Mouse (Mus musculus) forebrain, embryonic 16.5 days (tissue): ENCODE data around the gene Lrp8. TPM values are rescaled to one million over a fixed set of nuclear protein-coding genes. Genes with fewer than 3 reads are reported as not detected.

Experiments used
- ATAC-seq: fragments of 200-750 bp; cut with Nextera tagmentation; 2 replicates; pipeline ENCODE4 v1.8.0; 2017; ENCODE audit warnings: mild to moderate bottlenecking, moderate library complexity
- H3K27ac ChIP-seq: fragments of 300-500 bp; sonication (generic); 2 replicates; pipeline ENCODE4 v1.5.1; 2014; ENCODE audit warnings: low read length, control low read depth
- H3K27me3 ChIP-seq: fragments of 300-500 bp; sonication (generic); replicated peaks from 2 replicates; pipeline ENCODE4 v1.6.1; 2014; ENCODE audit warnings: low read length; ENCODE audit not compliant: control insufficient read depth, insufficient read depth
- H3K36me3 ChIP-seq: fragments of 300-500 bp; sonication (generic); 2 replicates; pipeline ENCODE4 v1.6.1; 2014; ENCODE audit not compliant: control insufficient read depth, insufficient read depth
- H3K4me1 ChIP-seq: fragments of 300-500 bp; sonication (generic); replicated peaks from 2 replicates; pipeline ENCODE4 v1.6.1; 2014; ENCODE audit warnings: low read length; ENCODE audit not compliant: control insufficient read depth, insufficient read depth
- H3K4me2 ChIP-seq: fragments of 300-500 bp; sonication (generic); 2 replicates; pipeline ENCODE4 v1.6.1; 2014; ENCODE audit warnings: mild to moderate bottlenecking, low read length, control low read depth
- H3K4me3 ChIP-seq: fragments of 300-500 bp; sonication (generic); replicated peaks from 2 replicates; pipeline ENCODE4 v1.5.1; 2014; ENCODE audit warnings: mild to moderate bottlenecking, low read length, control low read depth
- H3K9ac ChIP-seq: fragments of 300-500 bp; sonication (generic); replicated peaks from 2 replicates; pipeline ENCODE4 v1.6.1; 2014; ENCODE audit warnings: low read depth, low read length, control low read depth
- H3K9me3 ChIP-seq: fragments of 300-500 bp; sonication (generic); 2 replicates; pipeline ENCODE4 v1.6.1; 2016; ENCODE audit warnings: low read length; ENCODE audit not compliant: control insufficient read depth
- WGBS: fragments of 180-500 bp; shearing (Covaris S2); extraction: QIAGEN DNeasy Blood & Tissue Kit; methylation state at CpG from one replicate; pipeline ENCODE4 v1.1.7; 2014; 5-methylcytosine and 5-hydroxymethylcytosine counted together
- polyA plus RNA-seq: library from polyadenylated mRNA; unstranded; fragments of >200 nt; fragmentation: Nextera tagmentation; extraction: Ambion mirVana; gene quantifications from 2 replicates; pipeline ENCODE4 v1.2.1, GENCODE M21; 2015

Gene Lrp8
- polyA plus RNA-seq, 1 experiment from 2014 or later = 71.8 TPM

GRCm38 (mm10) chr4:107833525-107833924 lies 31.5 kb downstream of the Lrp8 start:
- Histone ChIP-seq H3K27me3 (no peaks in the 10 kb centered on the region), H3K9me3 (no peaks in the 10 kb centered on the region), H3K36me3 (no peaks in the 10 kb centered on the region), H3K4me1 (peaks cover 100% of the 10 kb centered on the region), H3K27ac (no peak overlapping the region; the same call in 1 of the 2 replicates), H3K4me2 (no peak overlapping the region), H3K9ac (peak overlapping the region; percentile 26; the same call in 1 of the 2 replicates), H3K4me3 (no peak overlapping the region)
- WGBS = 71% methylated on average over 5 of the region's 5 CpGs
- no peak for ATAC-seq

GRCm38 (mm10) chr4:107834643-107835314 lies 32.7 kb downstream of the Lrp8 start:
- Histone ChIP-seq H3K27ac (peak overlapping the region; percentile 92), H3K4me2 (no peak overlapping the region), H3K9me3 (no peaks in the 10 kb centered on the region), H3K4me1 (peaks cover 94% of the 10 kb centered on the region), H3K27me3 (no peaks in the 10 kb centered on the region), H3K4me3 (no peak overlapping the region), H3K9ac (peak overlapping the region; percentile 52), H3K36me3 (no peaks in the 10 kb centered on the region)
- peak; percentile 15 for ATAC-seq
- WGBS = 37% methylated on average over 22 of the region's 22 CpGs

GRCm38 (mm10) chr4:107835508-107835909 lies 33.4 kb downstream of the Lrp8 start:
- ATAC-seq = peak; percentile 41
- Histone ChIP-seq H3K4me2 (0 out of 2 replicates have a peak overlapping the region, but pooled peaks have one; percentile 12), H3K9me3 (no peaks in the 10 kb centered on the region), H3K4me1 (peaks cover 87% of the 10 kb centered on the region), H3K27me3 (no peaks in the 10 kb centered on the region), H3K4me3 (no peak overlapping the region), H3K27ac (peak overlapping the region; percentile 92), H3K36me3 (no peaks in the 10 kb centered on the region), H3K9ac (peak overlapping the region; percentile 52)
- 7% methylated on average over 5 of the region's 5 CpGs for WGBS

GRCm38 (mm10) chr4:107836758-107837157 lies 34.7 kb downstream of the Lrp8 start:
- Histone ChIP-seq H3K4me2 (0 out of 2 replicates have a peak overlapping the region, but pooled peaks have one; percentile 1), H3K36me3 (no peaks in the 10 kb centered on the region), H3K27ac (peak overlapping the region; percentile 92), H3K9ac (no peak overlapping the region), H3K4me1 (peaks cover 74% of the 10 kb centered on the region), H3K4me3 (no peak overlapping the region), H3K27me3 (no peaks in the 10 kb centered on the region), H3K9me3 (no peaks in the 10 kb centered on the region)
- WGBS = 7% methylated on average over 5 of the region's 5 CpGs
- ATAC-seq = peak; percentile 29

- Histone ChIP-seq H3K4me3 (no peak overlapping the region), H3K9ac (no peak overlapping the region), H3K27me3 (no peaks in the 10 kb centered on the region), H3K36me3 (no peaks in the 10 kb centered on the region), H3K4me2 (no peak overlapping the region), H3K4me1 (peaks cover 71% of the 10 kb centered on the region), H3K27ac (peak overlapping the region; percentile 92; the same call in 1 of the 2 replicates), H3K9me3 (no peaks in the 10 kb centered on the region)
- ATAC-seq = no peak
- 67% methylated on average over 3 of the region's 3 CpGs for WGBS
These were observed 35.8 kb downstream of the Lrp8 start for GRCm38 (mm10) chr4:107837910-107838309.

GRCm38 (mm10) chr4:107843687-107844086 lies 41.6 kb downstream of the Lrp8 start:
- no peak overlapping the region for H3K9ac ChIP-seq
- peaks cover 25% of the 10 kb centered on the region for H3K4me1 ChIP-seq
- WGBS = 33% methylated on average over 8 of the region's 8 CpGs
- 0 out of 2 replicates have a peak overlapping the region, but pooled peaks have one; percentile 26 for H3K27ac ChIP-seq
- 0 out of 2 replicates have a peak, but pooled peaks cover 6% of the 10 kb centered on the region for H3K36me3 ChIP-seq
- H3K27me3 ChIP-seq = no peaks in the 10 kb centered on the region
- H3K4me3 ChIP-seq = no peak overlapping the region
- ATAC-seq = peak; percentile 25; the same call in 1 of the 2 replicates
- no peaks in the 10 kb centered on the region for H3K9me3 ChIP-seq
- H3K4me2 ChIP-seq = no peak overlapping the region

- Histone ChIP-seq H3K4me3 (no peak overlapping the region), H3K9me3 (no peaks in the 10 kb centered on the region), H3K9ac (no peak overlapping the region), H3K27me3 (no peaks in the 10 kb centered on the region), H3K36me3 (0 out of 2 replicates have a peak, but pooled peaks cover 7% of the 10 kb centered on the region), H3K27ac (peak overlapping the region; percentile 55), H3K4me1 (peaks cover 19% of the 10 kb centered on the region), H3K4me2 (no peak overlapping the region)
- 2% methylated on average over 10 of the region's 10 CpGs for WGBS
- ATAC-seq = no peak; the same call in 1 of the 2 replicates
These were observed 42.9 kb downstream of the Lrp8 start for GRCm38 (mm10) chr4:107844971-107845370.

- H3K4me3 ChIP-seq = no peak overlapping the region
- H3K27me3 ChIP-seq = no peaks in the 10 kb centered on the region
- 49% methylated on average over 7 of the region's 7 CpGs for WGBS
- H3K4me1 ChIP-seq = peaks cover 19% of the 10 kb centered on the region
- ATAC-seq = no peak
- no peak overlapping the region for H3K9ac ChIP-seq
- no peaks in the 10 kb centered on the region for H3K9me3 ChIP-seq
- no peak overlapping the region for H3K4me2 ChIP-seq
- H3K36me3 ChIP-seq = peaks cover 14% of the 10 kb centered on the region; the same call in 1 of the 2 replicates
- H3K27ac ChIP-seq = no peak overlapping the region
These were observed 44.7 kb downstream of the Lrp8 start for GRCm38 (mm10) chr4:107846795-107847194.

- 88% methylated on average over 5 of the region's 5 CpGs for WGBS
- H3K27me3 ChIP-seq = no peaks in the 10 kb centered on the region
- peaks cover 8% of the 10 kb centered on the region for H3K4me1 ChIP-seq
- no peak overlapping the region for H3K4me2 ChIP-seq
- peaks cover 19% of the 10 kb centered on the region for H3K36me3 ChIP-seq
- H3K4me3 ChIP-seq = no peak overlapping the region
- no peak overlapping the region for H3K27ac ChIP-seq
- ATAC-seq = no peak
- no peak overlapping the region for H3K9ac ChIP-seq
- H3K9me3 ChIP-seq = no peaks in the 10 kb centered on the region
These were observed 46.5 kb downstream of the Lrp8 start for GRCm38 (mm10) chr4:107848546-107848945.
